Mouse (Mus musculus) hindbrain, postnatal 0 days (tissue): ENCODE results near the gene Tbc1d16. TPM values are rescaled to one million over a fixed set of nuclear protein-coding genes. Genes with fewer than 3 reads are reported as not detected.

Source experiments
- ATAC-seq: fragments of 200-750 bp; cut with Nextera tagmentation; 2 replicates; pipeline ENCODE4 v1.8.0; 2017; ENCODE audit warnings: mild to moderate bottlenecking, moderate TSS enrichment, moderate library complexity
- DNase-seq: peaks from one replicate; pipeline ENCODE4 v3.0.0-alpha.2; 2015; ENCODE audit warnings: low spot score
- H3K27ac ChIP-seq: fragments of 300-500 bp; sonication (generic); 2 replicates; pipeline ENCODE4 v1.5.1; 2014; ENCODE audit warnings: mild to moderate bottlenecking
- H3K27me3 ChIP-seq: fragments of 300-500 bp; sonication (generic); 2 replicates; pipeline ENCODE4 v1.6.1; 2014; ENCODE audit warnings: low read length, mixed read lengths; ENCODE audit not compliant: insufficient read depth
- H3K36me3 ChIP-seq: fragments of 300-500 bp; sonication (generic); 2 replicates; pipeline ENCODE4 v1.6.1; 2014; ENCODE audit warnings: low read length, mixed read lengths; ENCODE audit not compliant: insufficient read depth
- H3K4me1 ChIP-seq: fragments of 300-500 bp; sonication (generic); 2 replicates; pipeline ENCODE4 v1.6.1; 2014; ENCODE audit warnings: antibody characterized with exemption, low read length, mixed read lengths; ENCODE audit not compliant: insufficient read depth
- H3K4me2 ChIP-seq: fragments of 300-500 bp; sonication (generic); 2 replicates; pipeline ENCODE4 v1.6.1; 2014; ENCODE audit warnings: low read depth, mild to moderate bottlenecking, low read length, moderate library complexity, mixed read lengths
- H3K4me3 ChIP-seq: fragments of 300-500 bp; sonication (generic); 2 replicates; pipeline ENCODE4 v1.5.1; 2014; ENCODE audit warnings: low read length
- H3K9ac ChIP-seq: fragments of 300-500 bp; sonication (generic); replicated peaks from 2 replicates; pipeline ENCODE4 v1.6.1; 2014; ENCODE audit warnings: mild to moderate bottlenecking, low read length, moderate library complexity, mixed read lengths
- H3K9me3 ChIP-seq: fragments of 300-500 bp; sonication (generic); 2 replicates; pipeline ENCODE4 v1.6.1; 2016; ENCODE audit warnings: low read length, mixed read lengths
- CTCF ChIP-seq: IDR thresholded peaks from 2 replicates; pipeline ENCODE4 v1.5.1; 2016; ENCODE audit warnings: antibody characterized with exemption, control low read depth, low read depth
- WGBS: fragments of 180-500 bp; shearing (Covaris S2); extraction: QIAGEN DNeasy Blood & Tissue Kit; methylation state at CpG from one replicate; pipeline ENCODE4 v1.1.7; 2014; 5-methylcytosine and 5-hydroxymethylcytosine counted together
- polyA plus RNA-seq: library from polyadenylated mRNA; unstranded; fragments of >200 nt; fragmentation: Nextera tagmentation; extraction: Ambion mirVana; gene quantifications from 2 replicates; pipeline ENCODE4 v1.2.1, GENCODE M21; 2015
- total RNA-seq: library from RNA; depleted of rRNA; stranded (reverse); fragments of >200 nt; gene quantifications from 2 replicates; pipeline ENCODE4 v1.2.3, GENCODE M21; 2014

The Tbc1d16 gene
- total and polyA plus RNA-seq, 2 experiments from 2014 or later = 42.1 to 161 TPM

DNA sequence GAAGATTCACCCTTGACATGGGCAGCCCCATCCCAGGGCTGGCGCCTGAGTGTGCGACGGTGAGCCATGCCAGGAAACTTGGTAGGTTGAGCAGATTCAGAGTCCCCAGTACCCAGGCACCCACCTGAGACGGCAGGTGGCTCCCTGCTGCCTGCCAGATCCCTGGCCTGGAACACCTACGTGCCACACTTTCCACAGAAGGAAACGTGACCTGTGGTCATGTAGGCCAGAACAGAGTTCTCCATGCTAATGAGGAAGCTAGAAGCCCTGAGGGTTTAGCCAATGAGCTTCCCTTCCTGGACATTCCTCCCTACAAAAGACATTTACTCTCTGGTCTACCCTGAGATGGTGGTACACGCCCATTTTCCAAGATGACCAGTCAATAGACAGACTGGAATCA lies 56.7 kb downstream of the Tbc1d16 start:
- peaks cover 3% of the 10 kb centered on the region; the same call in 1 of the 2 replicates for H3K4me1 ChIP-seq
- no peak for TF ChIP-seq CTCF
- no peak overlapping the region for H3K4me3 ChIP-seq
- WGBS = 88% methylated on average over 7 of the region's 7 CpGs
- no peaks in the 10 kb centered on the region for H3K36me3 ChIP-seq
- ATAC-seq = no peak
- no peaks in the 10 kb centered on the region for H3K27me3 ChIP-seq
- DNase-seq = no peak
- no peaks in the 10 kb centered on the region for H3K9me3 ChIP-seq
- H3K27ac ChIP-seq = no peak overlapping the region
- H3K9ac ChIP-seq = no peak overlapping the region
- no peak overlapping the region for H3K4me2 ChIP-seq

DNA sequence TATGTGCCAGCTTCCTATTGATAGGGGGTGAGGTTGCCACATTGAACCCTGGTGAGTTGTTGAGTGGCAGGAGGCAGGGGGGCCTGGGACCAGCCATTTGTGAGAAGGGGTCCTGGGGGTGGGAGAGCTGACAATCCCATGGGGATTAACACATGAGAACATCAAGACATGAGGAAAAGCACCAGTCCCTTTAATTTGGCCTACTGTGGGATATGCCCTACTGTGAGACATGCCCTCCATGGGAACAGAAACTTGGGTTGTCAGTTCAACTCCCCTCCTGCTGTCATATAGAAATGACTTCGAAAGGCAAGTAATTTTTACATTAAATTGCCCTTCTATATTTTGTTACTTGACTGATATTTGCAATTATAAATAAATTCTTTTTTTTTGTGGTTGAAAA lies 59.4 kb downstream of the Tbc1d16 start:
- no peak for TF ChIP-seq CTCF
- Histone ChIP-seq H3K27me3 (no peaks in the 10 kb centered on the region), H3K27ac (no peak overlapping the region), H3K36me3 (no peaks in the 10 kb centered on the region), H3K9ac (no peak overlapping the region), H3K9me3 (no peaks in the 10 kb centered on the region), H3K4me3 (no peak overlapping the region), H3K4me1 (no peaks in the 10 kb centered on the region), H3K4me2 (no peak overlapping the region)
- 80% methylated on average over 1 of the region's 1 CpGs for WGBS
- no peak for DNase-seq
- ATAC-seq = no peak

DNA sequence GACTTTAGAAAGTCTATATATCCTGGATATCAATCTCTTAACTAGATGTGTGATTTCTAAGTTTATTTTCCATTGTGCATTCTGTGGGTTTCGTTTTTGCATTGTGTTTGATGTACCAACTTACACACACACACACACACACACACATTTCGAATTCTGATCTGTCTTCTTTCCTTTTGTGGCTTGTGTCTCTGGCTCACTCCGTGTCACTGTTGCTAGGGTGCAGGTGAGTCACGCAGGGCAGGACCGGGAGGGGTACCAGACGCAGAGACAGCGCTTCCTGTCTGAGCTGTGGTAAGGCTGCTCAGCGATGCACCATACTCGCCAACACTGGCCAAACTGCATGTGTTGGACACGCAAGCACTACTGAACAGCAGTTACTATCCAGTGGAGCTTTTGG lies 62.3 kb downstream of the Tbc1d16 start:
- no peaks in the 10 kb centered on the region for H3K36me3 ChIP-seq
- WGBS = 79% methylated on average over 10 of the region's 10 CpGs
- H3K4me3 ChIP-seq = no peak overlapping the region

DNA sequence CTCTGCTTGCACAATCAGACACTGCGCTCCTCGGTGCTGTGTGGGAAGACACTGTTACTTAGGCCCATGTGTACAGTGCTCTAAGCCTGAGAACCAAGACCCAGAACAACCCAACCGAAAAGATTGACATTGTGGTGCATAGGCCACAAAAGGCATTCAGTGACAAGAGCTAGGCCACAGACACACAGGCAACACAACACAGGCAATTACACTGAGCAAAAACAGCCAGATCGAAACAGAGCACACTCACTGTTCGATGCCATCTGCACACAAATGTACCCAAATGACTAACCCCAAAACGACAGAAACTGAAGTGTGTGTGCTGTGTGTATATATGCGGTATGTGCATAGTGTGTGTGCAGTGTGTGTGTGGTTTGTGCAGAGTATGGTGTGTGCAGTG lies 63.9 kb downstream of the Tbc1d16 start:
- no peak for TF ChIP-seq CTCF

More for the DNA sequence above, 62.3 kb downstream of the Tbc1d16 start:
- ATAC-seq = no peak
- Histone ChIP-seq H3K4me1 (no peaks in the 10 kb centered on the region), H3K27me3 (no peaks in the 10 kb centered on the region), H3K9ac (no peak overlapping the region), H3K9me3 (no peaks in the 10 kb centered on the region), H3K27ac (no peak overlapping the region), H3K4me2 (no peak overlapping the region)
- TF ChIP-seq CTCF = no peak
- DNase-seq = no peak

DNA sequence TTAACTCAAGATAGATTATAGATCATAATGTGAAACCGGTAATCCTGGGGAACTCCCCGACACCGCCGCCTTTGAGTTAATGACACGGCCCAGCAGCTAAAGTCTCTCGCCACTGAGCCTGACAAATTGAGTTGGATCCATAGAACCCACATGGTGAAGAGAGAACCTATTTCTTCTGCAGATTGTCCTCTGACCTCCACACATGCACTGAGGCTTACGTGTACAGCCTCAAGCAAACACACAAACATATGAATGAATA lies 64.6 kb downstream of the Tbc1d16 start:
- 79% methylated on average over 7 of the region's 7 CpGs for WGBS
- no peak overlapping the region for H3K9ac ChIP-seq
- H3K27ac ChIP-seq = no peak overlapping the region
- no peak overlapping the region for H3K4me3 ChIP-seq
- no peaks in the 10 kb centered on the region for H3K36me3 ChIP-seq
- H3K4me2 ChIP-seq = no peak overlapping the region
- no peaks in the 10 kb centered on the region for H3K27me3 ChIP-seq
- no peak for DNase-seq
- no peak for ATAC-seq
- H3K9me3 ChIP-seq = no peaks in the 10 kb centered on the region
- TF ChIP-seq CTCF = no peak
- peaks cover 4% of the 10 kb centered on the region; the same call in 1 of the 2 replicates for H3K4me1 ChIP-seq

More for the DNA sequence above, 63.9 kb downstream of the Tbc1d16 start:
- peaks cover 4% of the 10 kb centered on the region; the same call in 1 of the 2 replicates for H3K4me1 ChIP-seq
- 90% methylated on average over 7 of the region's 7 CpGs for WGBS
- no peaks in the 10 kb centered on the region for H3K9me3 ChIP-seq
- no peak for ATAC-seq
- no peak for DNase-seq
- H3K36me3 ChIP-seq = no peaks in the 10 kb centered on the region
- H3K4me2 ChIP-seq = no peak overlapping the region
- no peak overlapping the region for H3K27ac ChIP-seq
- H3K27me3 ChIP-seq = no peaks in the 10 kb centered on the region
- H3K4me3 ChIP-seq = no peak overlapping the region
- H3K9ac ChIP-seq = no peak overlapping the region

DNA sequence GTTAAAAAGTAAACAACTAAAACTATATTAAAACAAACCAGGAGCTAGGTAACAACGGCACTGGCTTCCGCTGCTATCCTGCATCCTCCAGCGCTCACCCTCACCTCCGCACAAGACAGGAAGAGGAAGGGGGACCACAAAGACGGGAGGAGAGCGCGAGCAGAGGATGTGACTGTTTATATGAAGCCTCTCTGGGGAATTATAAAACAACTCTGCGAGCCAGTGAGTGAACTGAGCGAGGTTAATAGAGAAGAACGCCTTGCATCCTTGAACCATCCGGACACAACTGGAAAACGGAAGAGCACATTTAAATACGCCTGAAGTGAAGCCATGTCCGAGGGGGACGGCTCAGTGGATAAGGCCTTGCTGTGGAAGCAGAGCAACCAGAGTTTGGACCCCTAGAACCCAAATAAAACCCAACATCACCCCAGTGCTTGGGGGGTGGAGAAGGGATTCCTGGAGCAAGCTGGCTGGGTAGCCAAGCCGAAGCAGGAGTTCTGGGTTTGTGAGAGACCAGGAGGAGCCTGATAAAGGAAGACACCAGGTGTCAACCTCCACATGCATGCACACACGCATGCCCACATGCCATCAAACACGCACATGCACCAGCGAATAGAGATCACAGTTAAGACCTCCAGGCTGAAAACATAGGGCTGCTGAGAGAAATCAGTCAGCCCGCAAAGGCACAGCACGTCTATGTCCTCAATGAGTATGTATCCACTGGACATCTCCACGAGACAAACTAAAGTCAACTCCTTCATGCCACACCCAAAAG lies 65.2 kb downstream of the Tbc1d16 start:
- no peak overlapping the region for H3K27ac ChIP-seq
- peaks cover 4% of the 10 kb centered on the region; the same call in 1 of the 2 replicates for H3K4me1 ChIP-seq
- no peak for ATAC-seq

DNA sequence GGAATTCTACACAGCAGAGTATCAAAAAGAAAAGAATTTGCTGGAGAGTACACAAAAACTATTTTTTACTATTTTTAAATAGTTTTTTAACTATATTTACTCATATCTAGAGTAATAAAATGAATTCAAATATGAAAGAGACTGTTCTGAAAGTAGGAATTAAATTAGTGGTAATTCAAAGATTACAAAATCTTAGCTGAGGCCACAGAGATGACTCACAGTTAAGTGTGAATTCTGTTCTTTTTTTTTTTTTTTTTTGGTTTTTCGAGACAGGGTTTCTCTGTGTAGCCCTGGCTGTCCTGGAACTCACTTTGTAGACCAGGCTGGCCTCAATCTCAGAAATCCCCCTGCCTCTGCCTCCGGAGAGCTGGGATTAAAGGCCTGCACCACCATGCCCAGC lies 66.6 kb downstream of the Tbc1d16 start:
- DNase-seq (no peak), ATAC-seq (no peak)
- WGBS = 84% methylated on average over 2 of the region's 2 CpGs
- no peak for TF ChIP-seq CTCF
- no peaks in the 10 kb centered on the region for H3K27me3 ChIP-seq
- no peak overlapping the region for H3K4me3 ChIP-seq
- no peaks in the 10 kb centered on the region for H3K9me3 ChIP-seq
- no peak overlapping the region for H3K4me2 ChIP-seq
- H3K9ac ChIP-seq = no peak overlapping the region
- H3K36me3 ChIP-seq = no peaks in the 10 kb centered on the region
- peaks cover 10% of the 10 kb centered on the region for H3K4me1 ChIP-seq
- no peak overlapping the region for H3K27ac ChIP-seq

More for the DNA sequence above, 65.2 kb downstream of the Tbc1d16 start:
- Histone ChIP-seq H3K4me3 (no peak overlapping the region), H3K36me3 (no peaks in the 10 kb centered on the region), H3K4me2 (no peak overlapping the region), H3K9me3 (no peaks in the 10 kb centered on the region), H3K9ac (no peak overlapping the region), H3K27me3 (no peaks in the 10 kb centered on the region)
- no peak for DNase-seq
- WGBS = 79% methylated on average over 22 of the region's 22 CpGs
- TF ChIP-seq CTCF = no peak
